Mouse (Mus musculus) embryo, embryonic 11 days (tissue): ENCODE measurements at regions not wholly inside any gene's neighbourhood (a gene's known extent, or its start where the extent isn't known, plus 50 kb on each side); places are given as distances from the start of the nearest gene placed in this dataset.
A peak's percentile ranks its signal among the peaks of the same experiment; 100 is the strongest.

Source experiments
- DNase-seq: peaks from one replicate; pipeline ENCODE4 v3.0.0-alpha.2; 2015

DNA sequence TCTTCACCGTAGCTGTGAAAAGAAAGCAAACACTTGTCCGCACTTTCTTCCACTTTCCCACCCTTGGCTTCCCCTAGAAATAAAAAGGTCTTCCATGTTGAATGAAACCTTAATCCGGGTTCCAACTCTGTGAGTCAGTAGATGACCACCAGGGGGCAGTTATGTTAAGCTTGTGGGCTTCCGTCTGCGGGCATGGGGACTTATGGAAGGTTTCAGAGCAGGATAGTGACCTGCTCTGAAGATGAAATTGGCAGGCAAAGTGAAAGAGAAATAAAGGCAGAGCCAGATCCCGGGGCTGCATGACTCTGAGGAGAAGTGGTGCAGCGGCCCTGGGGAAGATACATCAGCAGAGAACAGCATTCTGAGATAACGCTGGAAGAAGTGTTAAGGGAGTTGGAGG is 139.1 kb downstream of the Ndfip2 start:
- peak; percentile 93 for DNase-seq

- no peak for DNase-seq
These were observed 133.9 kb downstream of the Ndfip2 start for GRCm38 (mm10) chr14:105392079-105392813.

DNA sequence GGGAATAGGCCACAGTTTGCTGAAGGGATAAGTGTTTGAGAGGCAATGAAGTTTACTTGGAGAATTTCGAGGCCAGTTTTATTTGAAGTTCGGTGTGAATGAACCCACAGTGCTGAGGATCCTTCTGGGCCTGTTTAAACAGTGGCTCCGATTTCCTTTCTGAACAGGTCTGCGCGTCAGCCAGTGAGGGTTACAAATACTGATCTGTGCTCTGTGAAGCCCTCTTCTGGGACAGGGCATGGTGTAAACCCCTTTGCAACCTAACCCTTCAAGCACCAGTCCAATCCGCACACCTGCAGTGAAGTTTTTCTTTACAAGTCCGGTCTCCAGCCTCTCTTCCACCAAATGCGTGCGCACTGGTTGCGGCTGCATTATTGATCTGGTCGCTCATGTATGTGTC is 133.1 kb downstream of the Ndfip2 start:
- DNase-seq, result no peak

DNA sequence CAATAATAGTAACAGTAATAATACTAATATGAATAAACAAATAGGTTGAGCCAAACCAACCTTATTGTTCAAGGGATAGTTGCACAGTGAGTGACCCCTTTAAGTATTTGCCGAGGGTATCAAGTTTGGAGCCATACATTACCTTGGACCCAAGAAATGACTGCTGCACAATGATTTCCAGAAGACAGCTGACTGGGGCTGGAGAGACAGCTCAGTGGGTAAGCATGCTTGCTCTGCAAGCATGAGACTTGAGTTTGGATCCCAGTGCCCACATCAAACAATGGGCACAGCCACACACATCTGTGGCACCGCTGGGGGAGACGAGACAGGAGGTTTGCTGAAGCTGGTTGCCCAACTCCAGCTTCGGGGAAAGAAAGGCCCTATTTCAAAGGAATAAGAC is 126.7 kb downstream of the Ndfip2 start:
- DNase-seq, result no peak

DNA sequence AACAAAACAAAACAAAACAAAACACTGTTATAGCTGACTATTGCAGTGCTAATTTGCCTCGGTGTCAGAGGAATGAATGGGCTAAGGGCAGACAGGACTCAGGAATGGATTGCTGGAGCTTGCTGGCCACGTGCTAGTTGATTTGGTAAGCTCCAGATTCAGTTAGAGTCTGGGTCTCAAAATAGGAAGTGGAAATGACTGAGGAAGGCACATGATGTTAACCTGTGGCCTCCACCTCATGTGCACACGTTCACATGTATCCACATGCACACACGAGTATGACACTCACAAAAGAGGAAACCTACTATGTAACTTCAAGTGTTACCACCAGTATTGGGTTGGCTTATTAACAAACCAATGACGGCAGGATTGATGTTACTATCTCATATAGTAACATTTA is 125.0 kb downstream of the Ndfip2 start:
- DNase-seq, result no peak

GRCm38 (mm10) chr14:105380101-105380500 is 121.7 kb downstream of the Ndfip2 start:
- DNase-seq, result no peak

DNA sequence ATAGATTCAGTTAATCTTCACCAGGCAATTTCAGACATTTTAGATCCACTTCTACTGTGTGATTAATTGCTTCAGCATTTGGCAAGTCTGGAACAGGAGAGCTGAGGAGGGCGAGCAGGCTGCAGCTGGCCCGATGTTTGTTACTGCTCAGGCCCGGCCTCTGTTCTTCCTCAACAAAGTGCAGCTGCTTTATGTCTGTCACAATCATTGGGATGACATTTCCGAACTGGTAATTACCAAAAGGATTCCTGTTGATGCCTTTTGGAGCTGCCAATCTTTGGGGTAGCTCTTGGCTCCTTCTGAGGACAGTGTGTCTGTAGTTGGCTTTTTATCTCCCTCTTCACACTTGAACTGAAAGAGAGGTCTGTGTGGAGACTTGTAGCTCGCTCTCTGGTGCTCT is 119.4 kb downstream of the Ndfip2 start:
- DNase-seq, result peak; percentile 65

DNA sequence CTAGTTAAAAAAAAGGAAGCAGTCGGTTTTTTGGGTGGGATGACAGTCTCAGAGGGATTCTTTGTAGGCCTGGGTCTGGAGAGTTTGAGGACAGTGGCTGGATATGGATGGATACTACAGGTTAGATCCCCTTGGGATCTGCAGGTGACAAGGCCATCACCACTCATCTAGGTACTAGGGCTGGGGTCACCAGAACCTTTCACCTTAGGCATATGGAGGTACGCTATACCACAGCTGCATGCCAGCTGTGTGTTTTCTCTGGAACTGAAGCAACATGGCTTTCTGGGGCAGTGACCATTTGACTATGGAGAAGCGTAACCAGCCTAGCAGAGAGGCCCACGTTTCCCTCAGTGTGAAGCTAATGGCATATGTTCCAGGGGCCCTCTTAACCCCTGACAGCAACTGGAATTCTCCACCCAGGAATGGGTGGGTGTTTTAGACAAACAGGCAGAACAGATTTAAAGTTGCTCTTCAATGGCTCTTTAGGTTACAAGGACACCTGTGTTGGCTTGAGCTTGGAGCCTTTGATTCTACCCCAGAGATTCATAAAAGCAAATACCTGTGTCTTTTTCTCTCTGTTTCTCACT is 118.8 kb downstream of the Ndfip2 start:
- DNase-seq, result peak; percentile 47

DNA sequence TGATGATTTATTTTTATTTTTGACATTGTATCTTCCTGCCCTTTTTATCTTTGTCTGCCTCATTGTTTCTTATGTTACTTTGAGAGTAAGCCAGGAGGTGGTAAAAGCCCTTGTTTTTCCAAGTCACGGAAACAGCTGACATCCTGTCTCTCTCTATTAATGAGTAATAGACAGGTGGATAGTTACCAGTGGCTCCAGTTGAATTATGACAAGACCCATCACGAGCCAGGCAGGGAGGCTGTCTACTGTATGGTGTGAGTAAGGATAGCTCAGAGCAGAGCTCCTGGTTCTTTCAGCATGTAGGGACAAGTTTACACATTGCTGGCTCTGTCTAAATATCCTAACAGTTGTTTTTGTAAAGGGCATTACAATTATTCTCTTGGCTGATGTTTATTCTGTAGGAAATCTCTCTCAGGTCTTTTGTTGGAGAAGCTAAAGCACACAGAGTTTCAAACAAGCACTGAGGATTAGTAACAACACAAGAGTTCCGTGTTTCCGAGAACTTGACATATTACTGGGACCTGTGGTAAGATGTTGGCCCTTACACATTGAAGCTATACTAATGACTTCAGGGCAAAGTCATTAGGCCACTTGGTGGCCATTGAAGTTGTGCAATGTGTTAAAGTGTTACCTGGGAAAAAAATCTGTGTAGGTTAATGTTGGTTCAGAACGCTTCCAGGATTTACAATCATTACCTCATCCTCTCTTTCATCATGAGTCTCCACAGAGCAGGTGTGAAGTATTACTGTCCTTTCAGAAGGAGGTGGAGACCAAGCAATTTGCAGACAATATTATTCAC is 111.5 kb downstream of the Ndfip2 start:
- DNase-seq, result no peak

DNA sequence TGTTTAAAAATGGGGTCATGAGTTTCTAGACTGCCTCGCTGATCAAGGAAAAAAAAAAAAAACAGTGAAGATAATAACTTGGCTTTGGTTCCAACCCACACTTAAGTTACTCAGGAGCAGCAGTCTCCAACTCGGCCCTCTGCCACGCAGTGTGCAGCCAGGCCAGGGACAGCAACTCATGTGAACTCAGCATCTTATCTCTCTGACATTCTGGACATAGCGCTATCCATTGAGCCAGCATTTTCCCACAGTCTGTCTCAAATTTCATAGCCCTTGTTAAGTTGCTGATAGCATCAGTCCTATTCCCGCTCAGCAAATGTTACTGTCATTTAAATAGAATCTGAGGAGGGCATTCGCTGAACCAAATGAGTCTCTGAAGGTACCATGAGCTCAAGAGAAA is 102.2 kb downstream of the Ndfip2 start:
- no peak for DNase-seq

DNA sequence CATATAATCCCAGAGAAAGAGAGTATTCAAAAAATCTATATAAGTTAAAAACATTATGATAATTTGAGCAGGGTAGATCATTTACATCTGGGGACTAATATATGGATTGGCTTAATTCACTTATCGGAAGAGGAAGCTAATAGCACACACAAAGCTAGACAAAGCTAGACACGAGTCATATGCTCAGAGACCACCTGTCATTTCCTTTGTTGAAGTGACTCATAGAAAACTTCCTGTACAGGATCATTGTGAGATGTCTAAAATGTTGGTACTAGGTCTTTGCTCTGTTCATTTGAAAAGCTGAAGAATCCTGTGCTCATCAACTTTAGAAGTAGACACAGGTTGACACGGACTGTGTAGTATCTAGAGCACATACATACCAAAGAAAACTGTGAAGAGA is 101.5 kb downstream of the Ndfip2 start:
- DNase-seq, result no peak
